Mouse (Mus musculus): ENCODE results near the gene Cfdp1.

- TF ChIP-seq CTCF (IDR thresholded peaks at IDR 0.05; ENCODE audit: borderline replicate concordance, control insufficient read depth, extremely low read depth, insufficient read depth, low read length, poor library complexity) (no peak), POLR2A (IDR thresholded peaks at IDR 0.05; ENCODE audit: control insufficient read depth, extremely low read depth, insufficient read depth, low read length, poor library complexity) (no peak)
Observed at GRCm38 (mm10) chr8:111846746-111847145, 7.3 kb downstream of the Cfdp1 start.
